Mouse (Mus musculus) G1E (cell line): ENCODE results near the gene Akap9. TPM values are rescaled to one million over a fixed set of nuclear protein-coding genes. Genes with fewer than 3 reads are reported as not detected.

ENCODE experiments used
- ATAC-seq: 2 replicates; pipeline ENCODE4 v1.8.0; 2016; ENCODE audit warnings: mild to moderate bottlenecking; ENCODE audit not compliant: insufficient number of reproducible peaks, poor library complexity, low FRiP score, severe bottlenecking; ENCODE audit errors: extremely low read depth
- DNase-seq: peaks from one replicate; pipeline ENCODE4 v3.0.0; 2012; ENCODE audit warnings: low spot score
- H3K27me3 ChIP-seq: 2 replicates; pipeline ENCODE4 v1.6.1; 2012; ENCODE audit warnings: mild to moderate bottlenecking, low read length, inconsistent platforms; ENCODE audit not compliant: insufficient read depth
- H3K36me3 ChIP-seq: replicated peaks from 2 replicates; pipeline ENCODE3; 2012; ENCODE audit warnings: mild to moderate bottlenecking, inconsistent platforms
- H3K4me1 ChIP-seq: 2 replicates; pipeline ENCODE4 v1.6.1; 2012; ENCODE audit warnings: low read depth, low read length, inconsistent platforms, mixed read lengths; ENCODE audit not compliant: insufficient read depth
- H3K4me3 ChIP-seq: 2 replicates; pipeline ENCODE4 v1.5.1; 2012; ENCODE audit warnings: low read depth, mild to moderate bottlenecking, inconsistent platforms, low read length, moderate library complexity, mixed read lengths
- H3K9me3 ChIP-seq: replicated peaks from 2 replicates; pipeline ENCODE4 v1.6.1; 2012; ENCODE audit warnings: inconsistent platforms
- CTCF ChIP-seq: IDR thresholded peaks from 2 replicates; pipeline ENCODE4 v1.5.1; 2012; ENCODE audit warnings: low read depth, low read length, inconsistent platforms, mixed read lengths
- GATA1 ChIP-seq: IDR thresholded peaks from 2 replicates; pipeline ENCODE4 v1.6.1; 2012; ENCODE audit warnings: borderline replicate concordance, low read length, inconsistent platforms, mixed read lengths
- GATA2 ChIP-seq: IDR thresholded peaks from 2 replicates; pipeline ENCODE4 v1.6.1; 2012; ENCODE audit warnings: low read depth, low read length, inconsistent platforms, borderline replicate concordance
- POLR2AphosphoS5 ChIP-seq: IDR thresholded peaks from 2 replicates; pipeline ENCODE4 v1.6.1; 2012; ENCODE audit warnings: low read depth, low read length, inconsistent platforms; ENCODE audit not compliant: insufficient replicate concordance
- TAL1 ChIP-seq: conservative IDR thresholded peaks from 2 replicates; pipeline ENCODE4 v1.6.1; 2012; ENCODE audit warnings: low read depth, low read length, inconsistent platforms, mixed read lengths
- polyA plus RNA-seq: library from polyadenylated mRNA; stranded (reverse); fragments of >175 nt; gene quantifications from 2 replicates; pipeline ENCODE4 v1.2.3, GENCODE M21; 2012
- total RNA-seq, 2 experiments: library from RNA; stranded (forward) in 1 of 2; stranded (reverse) in 1 of 2; fragments of 200-1000 nt in 1 of 2; fragments of >200 nt in 1 of 2; fragmentation: Nextera tagmentation in 1 of 2; gene quantifications; 2 replicates each; pipeline ENCODE4 v1.2.3; 2014 to 2017

Akap9 gene
- total and polyA plus RNA-seq, 3 experiments, result 31.2 to 119 (median 58.1) TPM

- no peaks in the 10 kb centered on the region for H3K4me1 ChIP-seq
- DNase-seq, result no peak
- peaks cover 67% of the 10 kb centered on the region for H3K36me3 ChIP-seq
- no peak overlapping the region for H3K4me3 ChIP-seq
- H3K9me3 ChIP-seq, result no peaks in the 10 kb centered on the region
- TF ChIP-seq GATA2, result no peak
- no peak for TF ChIP-seq CTCF
- TF ChIP-seq GATA1, result no peak
- no peak for TF ChIP-seq POLR2AphosphoS5
- no peak for TF ChIP-seq TAL1
- ATAC-seq, result no peak
- no peaks in the 10 kb centered on the region for H3K27me3 ChIP-seq
Observed at GRCm38 (mm10) chr5:3961286-3961685, 33.4 kb downstream of the Akap9 start.

- ATAC-seq (no peak), DNase-seq (no peak)
- Histone ChIP-seq H3K36me3 (peaks cover 54% of the 10 kb centered on the region), H3K9me3 (no peaks in the 10 kb centered on the region), H3K4me3 (no peak overlapping the region), H3K27me3 (no peaks in the 10 kb centered on the region), H3K4me1 (peaks cover 16% of the 10 kb centered on the region)
- TF ChIP-seq GATA2, result no peak
- TF ChIP-seq CTCF, result no peak
- TF ChIP-seq POLR2AphosphoS5, result no peak
- no peak for TF ChIP-seq TAL1
- TF ChIP-seq GATA1, result no peak
Observed at GRCm38 (mm10) chr5:3968415-3968814, 40.6 kb downstream of the Akap9 start.

- no peak for DNase-seq
- Histone ChIP-seq H3K36me3 (peaks cover 56% of the 10 kb centered on the region), H3K4me3 (no peak overlapping the region), H3K4me1 (peaks cover 16% of the 10 kb centered on the region), H3K9me3 (no peaks in the 10 kb centered on the region), H3K27me3 (no peaks in the 10 kb centered on the region)
- TF ChIP-seq GATA2 (no peak), POLR2AphosphoS5 (no peak), GATA1 (no peak)
- no peak for ATAC-seq
Observed at GRCm38 (mm10) chr5:3969114-3969513, 41.3 kb downstream of the Akap9 start.

DNA sequence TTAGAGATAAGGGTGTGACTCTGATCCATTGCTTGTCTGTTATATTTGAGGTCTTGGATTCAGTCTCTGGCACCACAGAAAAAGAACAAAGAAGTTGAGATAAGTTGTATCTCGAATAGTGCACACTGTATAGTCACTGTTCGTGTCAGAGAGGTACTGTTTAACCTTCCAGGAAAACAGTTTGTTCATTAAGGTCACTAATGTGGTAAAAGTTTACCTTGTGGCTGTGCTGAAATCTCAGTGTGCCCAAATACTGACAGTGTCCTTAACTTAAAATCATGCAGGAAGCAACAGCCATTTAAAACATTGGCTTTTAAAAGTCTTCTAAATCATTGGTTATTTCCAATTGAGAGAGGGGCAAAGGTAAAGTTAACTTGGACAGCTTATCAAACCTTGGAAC is 43.1 kb downstream of the Akap9 start:
- no peak for ATAC-seq
- peaks cover 62% of the 10 kb centered on the region for H3K36me3 ChIP-seq

GRCm38 (mm10) chr5:3973764-3974163 is 45.9 kb downstream of the Akap9 start:
- H3K36me3 ChIP-seq, result peaks cover 59% of the 10 kb centered on the region
- peaks cover 23% of the 10 kb centered on the region for H3K4me1 ChIP-seq
- TF ChIP-seq GATA2 (no peak), POLR2AphosphoS5 (no peak), GATA1 (no peak), CTCF (no peak), TAL1 (no peak)
- ATAC-seq, result no peak
- no peaks in the 10 kb centered on the region for H3K27me3 ChIP-seq
- no peaks in the 10 kb centered on the region for H3K9me3 ChIP-seq
- H3K4me3 ChIP-seq, result no peak overlapping the region
- DNase-seq, result no peak

More for the DNA sequence above, 43.1 kb downstream of the Akap9 start:
- no peaks in the 10 kb centered on the region for H3K27me3 ChIP-seq
- TF ChIP-seq CTCF (no peak), GATA1 (no peak), TAL1 (no peak), GATA2 (no peak), POLR2AphosphoS5 (no peak)
- H3K4me3 ChIP-seq, result no peak overlapping the region
- peaks cover 16% of the 10 kb centered on the region for H3K4me1 ChIP-seq
- no peak for DNase-seq
- no peaks in the 10 kb centered on the region for H3K9me3 ChIP-seq

DNA sequence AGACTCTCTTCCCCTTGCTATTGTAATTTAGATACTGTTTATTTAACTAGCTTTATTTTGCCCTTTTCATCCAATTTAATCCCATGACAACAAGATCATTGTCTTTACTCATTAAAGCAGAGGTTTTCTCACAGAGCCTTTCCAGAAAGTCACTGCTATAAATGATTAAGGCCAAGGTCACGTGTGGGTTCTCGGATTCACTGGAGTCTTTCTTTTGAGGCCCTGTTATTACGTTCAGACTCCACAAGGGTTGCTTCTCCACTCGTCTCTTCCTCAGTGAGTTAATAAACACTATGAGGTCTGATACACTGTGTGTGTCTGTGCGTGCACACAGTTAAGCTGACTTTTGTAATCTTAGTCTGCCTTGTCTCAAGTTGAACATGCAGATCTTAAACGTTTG is 47.0 kb downstream of the Akap9 start:
- TF ChIP-seq CTCF (no peak), POLR2AphosphoS5 (no peak), GATA1 (no peak), TAL1 (no peak), GATA2 (no peak)
- no peak overlapping the region for H3K4me3 ChIP-seq
- DNase-seq, result no peak
- H3K4me1 ChIP-seq, result peaks cover 16% of the 10 kb centered on the region
- peaks cover 58% of the 10 kb centered on the region for H3K36me3 ChIP-seq
- no peak for ATAC-seq
- no peaks in the 10 kb centered on the region for H3K27me3 ChIP-seq
- H3K9me3 ChIP-seq, result no peaks in the 10 kb centered on the region

DNA sequence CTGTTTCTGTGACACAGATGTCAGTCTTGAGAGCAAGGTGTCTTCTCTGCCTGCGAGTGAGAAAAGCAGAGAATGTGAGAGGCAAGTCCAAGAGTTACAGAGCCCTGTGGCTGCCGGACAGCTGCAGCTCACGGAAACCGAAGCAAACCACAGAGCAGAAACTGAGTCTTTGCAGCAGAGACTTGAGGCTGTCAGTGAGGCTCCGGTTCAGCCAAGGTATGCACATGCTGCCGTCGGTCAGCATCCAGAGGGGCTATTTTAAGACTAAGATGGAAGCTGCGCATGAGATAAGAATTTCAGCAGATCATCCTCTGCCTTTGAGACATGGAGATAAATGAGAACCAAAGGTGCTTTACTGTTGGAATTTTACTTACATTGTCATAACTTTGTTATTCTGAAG is 48.3 kb downstream of the Akap9 start:
- TF ChIP-seq POLR2AphosphoS5, result no peak
- no peak for TF ChIP-seq TAL1

More for the DNA sequence above, 48.3 kb downstream of the Akap9 start:
- ATAC-seq (no peak), DNase-seq (no peak)
- H3K4me1 ChIP-seq, result peaks cover 9% of the 10 kb centered on the region
- no peaks in the 10 kb centered on the region for H3K27me3 ChIP-seq
- H3K4me3 ChIP-seq, result no peak overlapping the region
- H3K9me3 ChIP-seq, result no peaks in the 10 kb centered on the region
- H3K36me3 ChIP-seq, result peaks cover 56% of the 10 kb centered on the region
